Mouse (Mus musculus): ENCODE data around the gene 4932438H23Rik.

The 4932438H23Rik gene

GRCm38 (mm10) chr16:91095022-91095421, at the start of gene 4932438H23Rik:
TSS of gene 4932438H23Rik (minus strand) at chr16:91095122.
- TF ChIP-seq POU5F1 (IDR thresholded peaks at IDR 0.05; ENCODE audit: borderline replicate concordance, low read length) (no peak), CTCF (conservative IDR thresholded peaks at IDR 0.05; ENCODE audit: low read length) (no peak), NANOG (IDR thresholded peaks at IDR 0.05; ENCODE audit: borderline replicate concordance, low read length) (no peak)
- Histone ChIP-seq H3K4me1 (replicated peaks; ENCODE audit: low read depth, low read length) (no peaks in the 10 kb centered on the region), H3K27me3 (ENCODE audit: insufficient read depth, low read length) (no peaks in the 10 kb centered on the region), H3K4me3 (replicated peaks; ENCODE audit: low read length) (no peak within 1 kb of the TSS), H3K36me3 (ENCODE audit: insufficient read depth, low read length) (no peaks in the 10 kb centered on the region), H3K9me3 (ENCODE audit: low read length) (peaks cover 54% of the 10 kb centered on the region)

GRCm38 (mm10) chr16:91140991-91141630, 46.2 kb upstream of the 4932438H23Rik start:
- no peaks in the 10 kb centered on the region; the same call in 1 of the 2 replicates for H3K27me3 ChIP-seq (ENCODE audit: insufficient read depth, low read length)
- H3K4me1 ChIP-seq (replicated peaks; ENCODE audit: low read depth, low read length): peaks cover 9% of the 10 kb centered on the region
- no peak for TF ChIP-seq NANOG (IDR thresholded peaks at IDR 0.05; ENCODE audit: borderline replicate concordance, low read length)
- no peak for TF ChIP-seq CTCF (conservative IDR thresholded peaks at IDR 0.05; ENCODE audit: low read length)
- TF ChIP-seq POU5F1 (IDR thresholded peaks at IDR 0.05; ENCODE audit: borderline replicate concordance, low read length): no peak
- no peak overlapping the region for H3K4me3 ChIP-seq (replicated peaks; ENCODE audit: low read length)
- no peaks in the 10 kb centered on the region for H3K36me3 ChIP-seq (ENCODE audit: insufficient read depth, low read length)
- peaks cover 61% of the 10 kb centered on the region for H3K9me3 ChIP-seq (ENCODE audit: low read length)

GRCm38 (mm10) chr16:91140457-91140856, 45.5 kb upstream of the 4932438H23Rik start:
- peaks cover 9% of the 10 kb centered on the region for H3K4me1 ChIP-seq (replicated peaks; ENCODE audit: low read depth, low read length)
- TF ChIP-seq POU5F1 (IDR thresholded peaks at IDR 0.05; ENCODE audit: borderline replicate concordance, low read length) (no peak), CTCF (conservative IDR thresholded peaks at IDR 0.05; ENCODE audit: low read length) (no peak), NANOG (IDR thresholded peaks at IDR 0.05; ENCODE audit: borderline replicate concordance, low read length) (no peak)
- H3K9me3 ChIP-seq (ENCODE audit: low read length): peaks cover 68% of the 10 kb centered on the region
- H3K4me3 ChIP-seq (replicated peaks; ENCODE audit: low read length): no peak overlapping the region
- no peaks in the 10 kb centered on the region; the same call in 1 of the 2 replicates for H3K27me3 ChIP-seq (ENCODE audit: insufficient read depth, low read length)
- no peaks in the 10 kb centered on the region for H3K36me3 ChIP-seq (ENCODE audit: insufficient read depth, low read length)

- H3K4me1 ChIP-seq (replicated peaks; ENCODE audit: low read depth, low read length): peaks cover 9% of the 10 kb centered on the region
- H3K27me3 ChIP-seq (ENCODE audit: insufficient read depth, low read length): no peaks in the 10 kb centered on the region; the same call in 1 of the 2 replicates
- H3K9me3 ChIP-seq (ENCODE audit: low read length): peaks cover 69% of the 10 kb centered on the region
- TF ChIP-seq NANOG (IDR thresholded peaks at IDR 0.05; ENCODE audit: borderline replicate concordance, low read length) (no peak), CTCF (conservative IDR thresholded peaks at IDR 0.05; ENCODE audit: low read length) (no peak), POU5F1 (IDR thresholded peaks at IDR 0.05; ENCODE audit: borderline replicate concordance, low read length) (no peak)
- no peaks in the 10 kb centered on the region for H3K36me3 ChIP-seq (ENCODE audit: insufficient read depth, low read length)
- H3K4me3 ChIP-seq (replicated peaks; ENCODE audit: low read length): no peak overlapping the region
Measured at GRCm38 (mm10) chr16:91140056-91140455, 45.1 kb upstream of the 4932438H23Rik start.

GRCm38 (mm10) chr16:91139481-91139880, 44.6 kb upstream of the 4932438H23Rik start:
- H3K36me3 ChIP-seq (ENCODE audit: insufficient read depth, low read length): no peaks in the 10 kb centered on the region
- H3K4me1 ChIP-seq (replicated peaks; ENCODE audit: low read depth, low read length): peaks cover 9% of the 10 kb centered on the region
- no peaks in the 10 kb centered on the region; the same call in 1 of the 2 replicates for H3K27me3 ChIP-seq (ENCODE audit: insufficient read depth, low read length)
- TF ChIP-seq POU5F1 (IDR thresholded peaks at IDR 0.05; ENCODE audit: borderline replicate concordance, low read length) (no peak), CTCF (conservative IDR thresholded peaks at IDR 0.05; ENCODE audit: low read length) (no peak), NANOG (IDR thresholded peaks at IDR 0.05; ENCODE audit: borderline replicate concordance, low read length) (no peak)
- H3K9me3 ChIP-seq (ENCODE audit: low read length): peaks cover 71% of the 10 kb centered on the region
- no peak overlapping the region; the same call in 1 of the 2 replicates for H3K4me3 ChIP-seq (replicated peaks; ENCODE audit: low read length)

- Histone ChIP-seq H3K9me3 (ENCODE audit: low read length) (peaks cover 70% of the 10 kb centered on the region), H3K4me3 (replicated peaks; ENCODE audit: low read length) (no peak overlapping the region; the same call in 1 of the 2 replicates), H3K36me3 (ENCODE audit: insufficient read depth, low read length) (no peaks in the 10 kb centered on the region), H3K27me3 (ENCODE audit: insufficient read depth, low read length) (no peaks in the 10 kb centered on the region; the same call in 1 of the 2 replicates), H3K4me1 (replicated peaks; ENCODE audit: low read depth, low read length) (peaks cover 9% of the 10 kb centered on the region)
- TF ChIP-seq NANOG (IDR thresholded peaks at IDR 0.05; ENCODE audit: borderline replicate concordance, low read length) (no peak), POU5F1 (IDR thresholded peaks at IDR 0.05; ENCODE audit: borderline replicate concordance, low read length) (no peak), CTCF (conservative IDR thresholded peaks at IDR 0.05; ENCODE audit: low read length) (no peak)
Measured at GRCm38 (mm10) chr16:91138736-91139135, 43.8 kb upstream of the 4932438H23Rik start.

- Histone ChIP-seq H3K27me3 (ENCODE audit: insufficient read depth, low read length) (no peaks in the 10 kb centered on the region; the same call in 1 of the 2 replicates), H3K4me3 (replicated peaks; ENCODE audit: low read length) (no peak overlapping the region), H3K4me1 (replicated peaks; ENCODE audit: low read depth, low read length) (peaks cover 9% of the 10 kb centered on the region), H3K9me3 (ENCODE audit: low read length) (peaks cover 76% of the 10 kb centered on the region), H3K36me3 (ENCODE audit: insufficient read depth, low read length) (no peaks in the 10 kb centered on the region)
- TF ChIP-seq NANOG (IDR thresholded peaks at IDR 0.05; ENCODE audit: borderline replicate concordance, low read length) (no peak), POU5F1 (IDR thresholded peaks at IDR 0.05; ENCODE audit: borderline replicate concordance, low read length) (no peak)
Measured at GRCm38 (mm10) chr16:91138151-91138550, 43.2 kb upstream of the 4932438H23Rik start.

GRCm38 (mm10) chr16:91136607-91137006, 41.7 kb upstream of the 4932438H23Rik start:
- Histone ChIP-seq H3K4me3 (replicated peaks; ENCODE audit: low read length) (0 out of 2 replicates have a peak overlapping the region, but pooled peaks have one; percentile 3), H3K36me3 (ENCODE audit: insufficient read depth, low read length) (no peaks in the 10 kb centered on the region), H3K27me3 (ENCODE audit: insufficient read depth, low read length) (no peaks in the 10 kb centered on the region; the same call in 1 of the 2 replicates), H3K9me3 (ENCODE audit: low read length) (peaks cover 79% of the 10 kb centered on the region), H3K4me1 (replicated peaks; ENCODE audit: low read depth, low read length) (peaks cover 9% of the 10 kb centered on the region)
- no peak for TF ChIP-seq POU5F1 (IDR thresholded peaks at IDR 0.05; ENCODE audit: borderline replicate concordance, low read length)
- no peak for TF ChIP-seq CTCF (conservative IDR thresholded peaks at IDR 0.05; ENCODE audit: low read length)
- TF ChIP-seq NANOG (IDR thresholded peaks at IDR 0.05; ENCODE audit: borderline replicate concordance, low read length): no peak

Measured in E14TG2a.4 (cell line).